Mouse (Mus musculus) kidney, embryonic 16.5 days (tissue): ENCODE data around the gene Nav1. TPM values are rescaled to one million over a fixed set of nuclear protein-coding genes. Genes with fewer than 3 reads are reported as not detected.

Source experiments
- ATAC-seq: fragments of 200-750 bp; cut with Nextera tagmentation; 2 replicates; pipeline ENCODE4 v1.8.0; 2017; ENCODE audit warnings: moderate TSS enrichment; ENCODE audit not compliant: low FRiP score, low TSS enrichment
- H3K27ac ChIP-seq: fragments of 300-500 bp; sonication (generic); 2 replicates; pipeline ENCODE4 v1.5.1; 2014; ENCODE audit warnings: low read length
- H3K27me3 ChIP-seq: fragments of 300-500 bp; sonication (generic); 2 replicates; pipeline ENCODE4 v1.6.1; 2014; ENCODE audit warnings: low read length, control low read depth, mixed read lengths; ENCODE audit not compliant: insufficient read depth
- H3K36me3 ChIP-seq: fragments of 300-500 bp; sonication (generic); 2 replicates; pipeline ENCODE4 v1.6.1; 2014; ENCODE audit warnings: low read length, control low read depth, mixed read lengths; ENCODE audit not compliant: insufficient read depth
- H3K4me1 ChIP-seq: fragments of 300-500 bp; sonication (generic); 2 replicates; pipeline ENCODE4 v1.6.1; 2014; ENCODE audit warnings: low read length, control low read depth, mixed read lengths; ENCODE audit not compliant: insufficient read depth
- H3K4me2 ChIP-seq: fragments of 300-500 bp; sonication (generic); replicated peaks from 2 replicates; pipeline ENCODE4 v1.6.1; 2014; ENCODE audit warnings: low read depth, low read length
- H3K4me3 ChIP-seq: fragments of 300-500 bp; sonication (generic); 2 replicates; pipeline ENCODE4 v1.5.1; 2014; ENCODE audit warnings: mild to moderate bottlenecking, low read length
- H3K9ac ChIP-seq: fragments of 300-500 bp; sonication (generic); replicated peaks from 2 replicates; pipeline ENCODE4 v1.6.1; 2014; ENCODE audit warnings: low read length
- H3K9me3 ChIP-seq: fragments of 300-500 bp; sonication (generic); 2 replicates; pipeline ENCODE4 v1.6.1; 2016; ENCODE audit warnings: low read length, control low read depth
- WGBS: fragments of 180-500 bp; shearing (Covaris S2); extraction: QIAGEN DNeasy Blood & Tissue Kit; methylation state at CpG from one replicate; pipeline ENCODE4 v1.1.7; 2014; 5-methylcytosine and 5-hydroxymethylcytosine counted together
- polyA plus RNA-seq: library from polyadenylated mRNA; unstranded; fragments of >200 nt; fragmentation: Nextera tagmentation; extraction: Ambion mirVana; gene quantifications from 2 replicates; pipeline ENCODE4 v1.2.1, GENCODE M21; 2015

Nav1 gene
- polyA plus RNA-seq, 1 experiment from 2014 or later, result 12.2 TPM

DNA sequence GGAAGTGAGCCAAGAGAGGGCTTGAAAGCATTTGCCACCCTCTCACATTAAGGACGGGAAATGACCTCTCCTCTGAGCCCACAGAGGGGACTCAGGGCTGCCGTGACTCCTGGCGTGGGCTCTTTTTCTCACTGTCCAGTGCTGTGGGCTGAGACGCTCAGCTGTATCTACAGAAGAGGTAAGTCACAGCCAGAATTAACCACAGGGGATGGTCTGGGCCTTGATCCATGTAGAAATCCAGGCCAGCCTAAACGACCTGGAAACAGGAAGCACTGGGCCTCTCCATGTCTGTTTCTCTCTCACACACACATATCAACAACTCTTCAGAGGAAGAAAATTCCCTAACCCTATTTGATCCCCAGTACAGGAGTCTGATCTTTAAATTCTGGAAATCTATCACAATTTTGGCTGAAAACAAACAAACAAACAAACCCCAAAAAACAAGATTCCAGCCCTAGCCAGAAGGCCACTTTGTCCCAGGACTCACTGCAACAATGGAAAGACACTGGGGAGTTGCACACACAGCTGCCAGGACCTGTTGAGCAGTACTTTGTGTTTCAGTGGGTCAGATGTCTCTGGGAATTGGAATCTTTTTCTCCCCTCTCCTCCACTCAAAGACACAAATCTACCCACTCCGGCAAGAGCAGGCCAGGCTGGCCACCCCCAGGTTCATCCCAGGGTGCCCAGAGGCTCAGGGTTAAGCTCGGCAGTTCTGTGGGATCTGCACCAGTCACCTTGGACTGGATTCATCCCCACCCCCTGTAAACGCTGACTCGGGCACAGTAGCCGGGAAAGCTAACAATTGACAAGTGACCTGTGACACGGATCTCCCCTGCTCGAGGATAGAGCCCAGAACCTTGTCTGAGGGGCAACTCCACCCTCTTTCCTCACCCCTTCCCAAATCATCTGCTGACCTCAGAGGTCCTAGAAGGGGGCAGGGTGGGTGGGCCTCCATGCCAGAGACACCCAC lies 64.0 kb downstream of the Nav1 start:
- Histone ChIP-seq H3K4me1 (peaks cover 26% of the 10 kb centered on the region; the same call in 1 of the 2 replicates), H3K9ac (no peak overlapping the region; the same call in 1 of the 2 replicates), H3K9me3 (no peaks in the 10 kb centered on the region), H3K27ac (peak overlapping the region; percentile 35; the same call in 1 of the 2 replicates), H3K36me3 (no peaks in the 10 kb centered on the region), H3K4me2 (no peak overlapping the region), H3K27me3 (no peaks in the 10 kb centered on the region), H3K4me3 (no peak overlapping the region)
- WGBS, result 36% methylated on average over 12 of the region's 12 CpGs
- no peak for ATAC-seq

- WGBS, result 85% methylated on average over 9 of the region's 9 CpGs
- Histone ChIP-seq H3K27me3 (no peaks in the 10 kb centered on the region), H3K27ac (no peak overlapping the region)
These were observed 65.0 kb downstream of the Nav1 start for GRCm38 (mm10) chr1:135542080-135542479.

GRCm38 (mm10) chr1:135540270-135540669 lies 66.8 kb downstream of the Nav1 start:
- 23% methylated on average over 4 of the region's 4 CpGs for WGBS
- no peak overlapping the region for H3K9ac ChIP-seq
- H3K9me3 ChIP-seq, result no peaks in the 10 kb centered on the region
- no peak overlapping the region for H3K27ac ChIP-seq
- ATAC-seq, result peak; percentile 64
- H3K36me3 ChIP-seq, result no peaks in the 10 kb centered on the region
- no peak overlapping the region for H3K4me2 ChIP-seq
- no peak overlapping the region for H3K4me3 ChIP-seq
- H3K27me3 ChIP-seq, result no peaks in the 10 kb centered on the region
- H3K4me1 ChIP-seq, result peaks cover 29% of the 10 kb centered on the region; the same call in 1 of the 2 replicates

More at GRCm38 (mm10) chr1:135542080-135542479, 65.0 kb downstream of the Nav1 start:
- Histone ChIP-seq H3K4me2 (no peak overlapping the region), H3K4me3 (no peak overlapping the region), H3K9me3 (no peaks in the 10 kb centered on the region), H3K36me3 (no peaks in the 10 kb centered on the region), H3K9ac (no peak overlapping the region), H3K4me1 (peaks cover 25% of the 10 kb centered on the region; the same call in 1 of the 2 replicates)
- ATAC-seq, result no peak

DNA sequence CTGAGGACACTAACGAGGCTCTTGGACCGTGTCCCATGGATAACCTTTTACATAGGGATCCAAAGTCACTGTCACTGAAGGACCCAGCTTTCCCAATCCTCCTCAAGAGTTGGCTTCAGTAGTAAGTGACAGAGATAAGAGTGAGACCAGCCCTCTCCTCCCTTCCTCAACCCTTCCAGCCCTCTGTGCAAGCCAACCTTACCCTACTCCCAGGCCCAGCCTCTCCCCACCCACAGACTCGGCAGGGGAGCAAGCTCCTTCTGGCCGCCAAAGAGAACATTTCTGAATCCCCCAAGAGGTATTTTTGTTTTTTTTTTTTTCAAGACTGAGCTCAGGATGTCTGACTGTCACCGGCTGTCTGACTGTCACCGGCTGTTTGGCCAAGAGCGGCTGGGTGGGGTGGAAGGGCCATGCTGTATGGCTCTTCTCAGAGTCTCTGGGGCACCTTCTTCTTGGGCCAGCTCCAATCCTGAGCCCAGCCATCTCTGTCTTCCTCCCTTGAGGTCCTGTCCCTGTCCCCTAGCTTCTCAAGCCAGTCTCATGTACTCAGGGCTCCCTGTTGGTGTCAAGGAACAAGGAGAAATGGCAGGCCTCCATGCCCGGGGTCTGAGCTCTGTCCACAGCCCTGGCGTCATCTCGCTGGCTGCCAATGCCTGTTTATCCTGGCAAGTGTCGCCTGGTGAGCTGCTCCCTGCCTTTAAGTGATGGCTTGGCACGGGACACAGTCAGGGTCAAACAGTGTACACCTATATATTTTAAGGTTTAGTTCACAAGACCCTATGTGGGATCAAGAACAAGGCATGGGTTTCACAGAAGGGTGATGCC lies 68.4 kb downstream of the Nav1 start:
- no peak overlapping the region for H3K4me2 ChIP-seq
- peaks cover 31% of the 10 kb centered on the region; the same call in 1 of the 2 replicates for H3K4me1 ChIP-seq
- no peak for ATAC-seq
- peak overlapping the region; percentile 45 for H3K27ac ChIP-seq
- H3K4me3 ChIP-seq, result no peak overlapping the region
- H3K9ac ChIP-seq, result no peak overlapping the region
- no peaks in the 10 kb centered on the region for H3K36me3 ChIP-seq
- no peaks in the 10 kb centered on the region for H3K27me3 ChIP-seq
- H3K9me3 ChIP-seq, result no peaks in the 10 kb centered on the region
- 71% methylated on average over 12 of the region's 12 CpGs for WGBS

- Histone ChIP-seq H3K9ac (no peak overlapping the region), H3K9me3 (no peaks in the 10 kb centered on the region), H3K4me2 (no peak overlapping the region), H3K36me3 (no peaks in the 10 kb centered on the region), H3K4me3 (no peak overlapping the region), H3K27ac (no peak overlapping the region), H3K27me3 (no peaks in the 10 kb centered on the region), H3K4me1 (peaks cover 18% of the 10 kb centered on the region; the same call in 1 of the 2 replicates)
- 80% methylated on average over 7 of the region's 7 CpGs for WGBS
- ATAC-seq, result no peak
These were observed 70.3 kb downstream of the Nav1 start for GRCm38 (mm10) chr1:135536822-135537221.

GRCm38 (mm10) chr1:135536326-135536725 lies 70.8 kb downstream of the Nav1 start:
- Histone ChIP-seq H3K36me3 (no peaks in the 10 kb centered on the region), H3K27me3 (no peaks in the 10 kb centered on the region), H3K27ac (no peak overlapping the region), H3K4me2 (no peak overlapping the region), H3K4me3 (no peak overlapping the region), H3K9me3 (no peaks in the 10 kb centered on the region), H3K9ac (no peak overlapping the region), H3K4me1 (peaks cover 18% of the 10 kb centered on the region; the same call in 1 of the 2 replicates)
- WGBS, result 77% methylated on average over 2 of the region's 2 CpGs
- no peak for ATAC-seq

DNA sequence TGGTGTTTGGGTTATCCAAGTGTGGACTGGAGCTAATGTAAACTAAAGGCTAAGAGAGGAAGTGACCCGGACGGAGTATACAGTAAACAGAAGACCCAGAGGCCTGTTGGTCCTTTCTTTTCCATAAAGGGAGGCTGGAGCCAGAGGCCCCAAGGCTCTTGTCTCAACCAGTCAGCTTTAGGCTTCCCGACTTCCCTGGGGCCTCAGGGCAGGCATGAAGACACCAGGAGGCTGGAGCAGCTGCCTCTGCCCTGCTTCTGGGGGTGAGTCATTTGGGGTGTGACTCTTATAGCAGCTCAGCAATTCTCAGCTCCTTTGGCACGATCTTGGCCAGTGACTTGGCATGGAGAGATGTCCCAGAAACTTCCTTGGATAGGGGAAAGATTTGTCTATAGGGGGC lies 71.8 kb downstream of the Nav1 start:
- H3K27ac ChIP-seq, result peak overlapping the region; percentile 21; the same call in 1 of the 2 replicates
- H3K4me1 ChIP-seq, result peaks cover 18% of the 10 kb centered on the region; the same call in 1 of the 2 replicates
- H3K4me3 ChIP-seq, result no peak overlapping the region
- no peaks in the 10 kb centered on the region for H3K36me3 ChIP-seq
- WGBS, result 30% methylated on average over 4 of the region's 4 CpGs
- H3K27me3 ChIP-seq, result no peaks in the 10 kb centered on the region
- H3K4me2 ChIP-seq, result no peak overlapping the region
- H3K9me3 ChIP-seq, result no peaks in the 10 kb centered on the region
- no peak for ATAC-seq
- H3K9ac ChIP-seq, result no peak overlapping the region

DNA sequence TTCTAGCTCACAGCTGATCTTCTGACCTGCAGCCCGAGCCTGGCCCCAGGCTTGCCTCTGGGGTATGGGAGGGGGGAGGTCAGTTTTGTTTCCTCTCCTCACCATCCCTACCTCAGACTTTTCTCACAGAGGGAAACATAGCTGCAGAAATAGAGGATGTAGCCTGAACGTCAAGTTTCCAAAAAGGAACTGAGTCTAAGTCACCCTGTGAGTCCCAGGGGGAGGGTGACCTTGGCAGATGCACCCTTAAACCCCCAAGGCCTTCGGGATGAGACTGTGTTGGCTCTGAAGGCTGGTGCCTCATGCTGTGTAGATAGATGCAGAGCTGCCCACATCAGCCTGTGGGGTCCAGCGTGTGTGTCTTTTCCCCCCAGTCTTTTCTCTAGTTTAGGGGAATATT lies 72.3 kb downstream of the Nav1 start:
- Histone ChIP-seq H3K36me3 (no peaks in the 10 kb centered on the region), H3K27ac (peak overlapping the region; percentile 21; the same call in 1 of the 2 replicates), H3K9ac (no peak overlapping the region), H3K4me3 (no peak overlapping the region), H3K9me3 (no peaks in the 10 kb centered on the region), H3K4me2 (no peak overlapping the region), H3K27me3 (no peaks in the 10 kb centered on the region), H3K4me1 (peaks cover 18% of the 10 kb centered on the region; the same call in 1 of the 2 replicates)
- ATAC-seq, result no peak
- WGBS, result 44% methylated on average over 4 of the region's 4 CpGs

- no peak for ATAC-seq
- Histone ChIP-seq H3K4me3 (no peak overlapping the region), H3K4me2 (no peak overlapping the region), H3K9ac (no peak overlapping the region), H3K4me1 (peaks cover 18% of the 10 kb centered on the region; the same call in 1 of the 2 replicates), H3K9me3 (no peaks in the 10 kb centered on the region), H3K27ac (no peak overlapping the region), H3K27me3 (no peaks in the 10 kb centered on the region), H3K36me3 (no peaks in the 10 kb centered on the region)
- WGBS, result 93% methylated on average over 4 of the region's 4 CpGs
These were observed 73.0 kb downstream of the Nav1 start for GRCm38 (mm10) chr1:135534070-135534469.
